Mouse (Mus musculus): ENCODE results near the gene Nid1. TPM values are rescaled to one million over a fixed set of nuclear protein-coding genes. Genes with fewer than 3 reads are reported as not detected.
"Not testable (repeated sequence)": the region's sequence is repeated elsewhere in the genome, so short reads cannot be mapped to it uniquely, and the experiment has no call there.

The Nid1 gene
- polyA plus RNA-seq, 1 experiment from 2014 or later: 28.3 TPM

DNA sequence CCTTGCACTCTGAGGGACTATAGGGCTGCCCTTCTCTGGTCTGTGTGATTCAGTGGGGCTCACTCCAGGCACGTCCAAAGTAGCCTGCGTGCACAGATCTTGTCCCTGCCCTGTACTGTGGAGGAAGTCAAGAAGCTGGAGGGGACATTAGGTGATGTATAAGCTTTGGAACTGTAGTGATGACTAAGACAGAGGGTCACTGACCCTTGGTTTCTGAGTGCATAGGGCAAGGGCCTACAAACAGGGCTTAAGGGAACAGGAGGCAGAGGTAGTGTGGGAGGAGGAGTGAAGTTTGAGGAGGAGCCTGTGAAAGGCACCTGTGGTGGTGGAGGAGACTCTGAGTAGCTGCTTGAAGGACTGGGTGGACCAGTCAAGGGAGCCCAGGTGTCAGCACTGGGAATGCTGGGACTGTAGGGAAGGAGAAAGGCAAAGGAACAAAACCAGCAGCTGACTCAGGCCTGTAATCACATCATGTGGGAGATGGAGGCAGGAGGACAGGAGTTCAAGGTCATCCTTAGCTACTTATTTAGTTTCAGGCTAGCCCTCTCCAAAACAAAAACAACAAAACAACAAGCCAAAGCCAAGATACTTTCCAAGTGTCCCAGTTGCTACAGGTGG, 23.3 kb downstream of the Nid1 start:
- DNase-seq (ENCODE audit: low spot score) (no peak), ATAC-seq (ENCODE audit: insufficient number of reproducible peaks, low FRiP score, low TSS enrichment, low read depth) (no peak)
- H3K4me1 ChIP-seq (ENCODE audit: control insufficient read depth, insufficient read depth, low read length): no peaks in the 10 kb centered on the region
- no peak overlapping the region for H3K4me3 ChIP-seq (ENCODE audit: low read depth, low read length)
- WGBS: 92% methylated on average over 2 of the region's 2 CpGs
- no peaks in the 10 kb centered on the region for H3K9me3 ChIP-seq (ENCODE audit: control insufficient read depth, low read length)
- H3K9ac ChIP-seq (ENCODE audit: low read length): 0 out of 2 replicates have a peak overlapping the region, but pooled peaks have one; percentile 7
- no peak overlapping the region for H3K4me2 ChIP-seq (ENCODE audit: low read depth, severe bottlenecking)
- no peaks in the 10 kb centered on the region for H3K36me3 ChIP-seq (ENCODE audit: control insufficient read depth, insufficient read depth, low read length)
- no peaks in the 10 kb centered on the region for H3K27me3 ChIP-seq (ENCODE audit: control insufficient read depth, insufficient read depth, low read length)
- H3K27ac ChIP-seq (replicated peaks; ENCODE audit: low read depth, low read length): no peak overlapping the region

DNA sequence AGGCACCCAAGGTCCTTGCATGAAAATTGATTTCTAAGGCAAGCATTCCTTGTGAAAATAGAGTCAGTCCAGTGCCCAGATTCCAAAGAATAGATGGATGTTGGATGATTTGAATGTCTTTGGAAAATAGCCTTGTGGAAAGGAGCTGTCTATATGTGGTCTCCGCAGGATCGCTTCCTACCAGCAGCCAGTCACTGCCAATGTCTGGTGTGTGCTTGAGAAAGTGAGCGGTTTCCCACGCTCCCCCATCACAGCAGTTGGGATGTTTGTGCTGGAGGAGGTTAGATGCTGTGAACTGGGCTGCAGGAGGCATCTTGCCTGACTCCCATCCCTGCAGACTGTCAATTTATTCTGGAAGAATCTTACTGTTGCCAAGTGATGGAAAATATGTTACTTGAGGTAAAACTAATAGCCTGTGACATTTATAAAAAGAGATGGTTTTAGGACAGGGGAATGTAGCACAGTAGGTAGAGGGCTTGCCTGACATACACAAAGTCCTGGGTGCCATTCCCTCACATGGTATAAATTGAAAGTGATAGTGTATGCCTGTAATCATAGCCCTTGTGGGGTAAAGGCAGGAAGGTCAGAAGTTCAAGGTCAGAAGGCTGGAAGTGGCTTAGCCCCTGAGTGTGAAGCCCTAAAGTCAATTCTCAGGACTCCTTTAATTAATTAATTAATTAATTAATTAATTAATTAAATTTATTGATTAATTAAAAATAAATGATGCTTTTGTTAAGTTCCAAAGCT, 24.3 kb downstream of the Nid1 start:
- no peak for DNase-seq (ENCODE audit: low spot score)
- no peak for ATAC-seq (ENCODE audit: insufficient number of reproducible peaks, low FRiP score, low TSS enrichment, low read depth)
- H3K4me3 ChIP-seq (ENCODE audit: low read depth, low read length): no peak overlapping the region
- no peaks in the 10 kb centered on the region for H3K9me3 ChIP-seq (ENCODE audit: control insufficient read depth, low read length)
- no peaks in the 10 kb centered on the region for H3K36me3 ChIP-seq (ENCODE audit: control insufficient read depth, insufficient read depth, low read length)
- no peak overlapping the region for H3K9ac ChIP-seq (ENCODE audit: low read length)
- no peaks in the 10 kb centered on the region for H3K4me1 ChIP-seq (ENCODE audit: control insufficient read depth, insufficient read depth, low read length)
- no peaks in the 10 kb centered on the region for H3K27me3 ChIP-seq (ENCODE audit: control insufficient read depth, insufficient read depth, low read length)
- 89% methylated on average over 4 of the region's 4 CpGs for WGBS
- H3K4me2 ChIP-seq (ENCODE audit: low read depth, severe bottlenecking): no peak overlapping the region
- H3K27ac ChIP-seq (replicated peaks; ENCODE audit: low read depth, low read length): no peak overlapping the region

DNA sequence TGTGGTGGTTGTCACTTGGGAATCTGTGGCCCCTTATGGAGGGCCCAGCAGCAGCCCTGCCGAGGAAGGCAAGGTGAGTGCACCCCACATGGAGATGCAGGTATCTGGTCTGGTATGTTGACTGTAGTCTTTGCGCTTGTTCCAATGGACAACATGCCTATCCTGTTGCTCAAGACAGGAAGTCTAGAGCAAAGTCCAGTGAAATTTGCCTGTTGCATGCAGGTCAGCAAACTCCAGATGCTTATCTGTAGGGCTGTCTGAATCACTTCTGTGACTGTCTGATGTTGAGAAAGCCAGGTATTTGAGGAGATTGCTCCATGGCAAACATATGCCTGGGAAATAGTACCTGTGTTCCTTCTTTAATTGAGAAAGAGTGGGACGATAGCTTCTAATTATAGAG, 26.6 kb downstream of the Nid1 start:
- WGBS: 97% methylated on average over 3 of the region's 3 CpGs

DNA sequence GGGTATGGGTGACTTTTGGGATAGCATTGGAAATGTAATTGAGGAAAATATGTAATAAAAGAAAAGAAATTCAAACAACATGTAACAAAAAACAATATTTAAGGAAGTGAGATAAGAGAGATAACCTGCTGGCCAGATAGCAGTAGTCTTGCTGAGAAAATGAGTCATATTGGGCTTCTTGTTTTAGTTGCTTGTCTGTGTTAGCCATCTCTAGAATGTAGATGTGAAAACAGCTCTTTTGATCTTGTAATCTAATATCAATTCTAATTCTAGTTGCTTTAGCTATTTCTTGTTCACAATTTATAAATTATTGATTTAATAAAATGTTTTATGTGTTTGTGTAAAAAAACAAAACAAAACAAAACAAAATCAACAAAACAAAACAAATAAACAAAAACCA, 29.9 kb downstream of the Nid1 start:
- not testable (repeated sequence) for ATAC-seq (ENCODE audit: insufficient number of reproducible peaks, low FRiP score, low TSS enrichment, low read depth); H3K27me3 ChIP-seq (ENCODE audit: control insufficient read depth, insufficient read depth, low read length); H3K4me3 ChIP-seq (ENCODE audit: low read depth, low read length); H3K9ac ChIP-seq (ENCODE audit: low read length); H3K4me1 ChIP-seq (ENCODE audit: control insufficient read depth, insufficient read depth, low read length); H3K4me2 ChIP-seq (ENCODE audit: low read depth, severe bottlenecking); H3K9me3 ChIP-seq (ENCODE audit: control insufficient read depth, low read length); H3K36me3 ChIP-seq (ENCODE audit: control insufficient read depth, insufficient read depth, low read length); DNase-seq (ENCODE audit: low spot score); H3K27ac ChIP-seq (replicated peaks; ENCODE audit: low read depth, low read length)

More for the DNA sequence above, 26.6 kb downstream of the Nid1 start:
- Histone ChIP-seq H3K27ac (replicated peaks; ENCODE audit: low read depth, low read length) (no peak overlapping the region), H3K9me3 (ENCODE audit: control insufficient read depth, low read length) (no peaks in the 10 kb centered on the region), H3K4me1 (ENCODE audit: control insufficient read depth, insufficient read depth, low read length) (no peaks in the 10 kb centered on the region), H3K4me2 (ENCODE audit: low read depth, severe bottlenecking) (no peak overlapping the region), H3K27me3 (ENCODE audit: control insufficient read depth, insufficient read depth, low read length) (no peaks in the 10 kb centered on the region), H3K9ac (ENCODE audit: low read length) (no peak overlapping the region), H3K36me3 (ENCODE audit: control insufficient read depth, insufficient read depth, low read length) (no peaks in the 10 kb centered on the region), H3K4me3 (ENCODE audit: low read depth, low read length) (no peak overlapping the region)
- no peak for DNase-seq (ENCODE audit: low spot score)
- ATAC-seq (ENCODE audit: insufficient number of reproducible peaks, low FRiP score, low TSS enrichment, low read depth): no peak

DNA sequence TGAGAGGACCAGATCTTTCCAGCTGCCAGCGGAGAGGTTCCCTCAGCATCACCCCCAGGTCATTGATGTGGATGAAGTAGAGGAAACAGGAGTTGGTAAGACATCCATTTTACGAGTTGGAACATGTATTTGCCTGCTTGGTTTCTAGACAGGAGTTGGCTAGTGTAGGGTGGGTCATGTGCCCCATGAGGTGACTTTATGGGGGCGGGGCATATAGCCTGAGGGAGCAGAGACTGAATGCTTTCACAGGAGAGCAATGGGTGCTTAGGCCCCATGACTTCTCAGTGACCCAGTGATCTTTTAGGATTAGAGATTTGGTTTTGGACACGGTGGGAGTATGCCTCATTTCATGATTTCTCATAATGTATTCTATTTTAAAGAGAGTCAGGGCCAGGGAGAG, 31.2 kb downstream of the Nid1 start:
- ATAC-seq (ENCODE audit: insufficient number of reproducible peaks, low FRiP score, low TSS enrichment, low read depth) (no peak), DNase-seq (ENCODE audit: low spot score) (no peak)
- no peak overlapping the region for H3K27ac ChIP-seq (replicated peaks; ENCODE audit: low read depth, low read length)
- H3K9me3 ChIP-seq (ENCODE audit: control insufficient read depth, low read length): no peaks in the 10 kb centered on the region
- no peak overlapping the region for H3K9ac ChIP-seq (ENCODE audit: low read length)
- WGBS: 80% methylated on average over 4 of the region's 4 CpGs
- no peaks in the 10 kb centered on the region for H3K4me1 ChIP-seq (ENCODE audit: control insufficient read depth, insufficient read depth, low read length)
- no peaks in the 10 kb centered on the region for H3K27me3 ChIP-seq (ENCODE audit: control insufficient read depth, insufficient read depth, low read length)
- no peak overlapping the region for H3K4me3 ChIP-seq (ENCODE audit: low read depth, low read length)
- no peaks in the 10 kb centered on the region for H3K36me3 ChIP-seq (ENCODE audit: control insufficient read depth, insufficient read depth, low read length)
- H3K4me2 ChIP-seq (ENCODE audit: low read depth, severe bottlenecking): no peak overlapping the region

DNA sequence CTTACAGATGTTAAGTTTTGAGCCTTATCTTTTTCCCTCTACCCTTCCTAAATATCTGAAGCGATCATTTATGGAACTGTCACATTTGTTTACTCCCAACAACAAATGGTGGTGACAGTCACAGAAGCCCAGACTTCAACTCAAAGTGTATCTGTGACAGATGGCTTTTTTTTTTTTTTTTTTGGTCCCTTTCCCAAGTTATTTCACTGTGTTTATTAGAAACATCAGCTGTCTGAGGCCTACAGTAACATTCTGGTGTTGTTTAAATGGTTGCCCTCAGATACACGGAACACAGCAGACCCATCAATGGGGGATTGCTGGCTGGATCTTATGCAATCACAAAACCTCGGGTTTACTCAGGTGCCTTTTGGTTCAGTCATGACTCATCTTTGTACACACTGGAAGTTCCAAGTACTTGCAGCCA, 34.0 kb downstream of the Nid1 start:
- Histone ChIP-seq H3K36me3 (ENCODE audit: control insufficient read depth, insufficient read depth, low read length) (no peaks in the 10 kb centered on the region), H3K27ac (replicated peaks; ENCODE audit: low read depth, low read length) (no peak overlapping the region), H3K4me3 (ENCODE audit: low read depth, low read length) (no peak overlapping the region), H3K27me3 (ENCODE audit: control insufficient read depth, insufficient read depth, low read length) (no peaks in the 10 kb centered on the region), H3K9me3 (ENCODE audit: control insufficient read depth, low read length) (no peaks in the 10 kb centered on the region), H3K4me1 (ENCODE audit: control insufficient read depth, insufficient read depth, low read length) (no peaks in the 10 kb centered on the region), H3K9ac (ENCODE audit: low read length) (no peak overlapping the region), H3K4me2 (ENCODE audit: low read depth, severe bottlenecking) (no peak overlapping the region)
- no peak for ATAC-seq (ENCODE audit: insufficient number of reproducible peaks, low FRiP score, low TSS enrichment, low read depth)
- 72% methylated on average over 3 of the region's 3 CpGs for WGBS
- DNase-seq (ENCODE audit: low spot score): no peak

DNA sequence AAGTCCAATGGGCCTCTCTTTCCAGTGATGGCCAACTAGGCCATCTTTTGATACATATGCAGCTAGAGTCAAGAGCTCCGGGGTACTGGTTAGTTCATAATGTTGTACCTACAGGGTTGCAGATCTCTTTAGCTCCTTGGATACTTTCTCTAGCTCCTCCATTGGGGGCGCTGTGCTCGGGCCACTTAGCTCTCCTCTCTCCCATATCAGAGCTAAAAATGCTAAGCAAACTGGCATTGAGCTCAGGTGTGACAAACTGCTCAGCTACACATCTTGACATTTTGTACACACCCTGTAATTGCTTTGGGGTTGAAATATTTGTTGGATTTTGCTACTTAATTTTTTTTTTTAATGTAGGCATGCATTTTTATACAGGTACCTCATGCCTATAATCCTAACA, 37.1 kb downstream of the Nid1 start:
- 66% methylated on average over 2 of the region's 3 CpGs for WGBS
- H3K9me3 ChIP-seq (ENCODE audit: control insufficient read depth, low read length); DNase-seq (ENCODE audit: low spot score); H3K4me2 ChIP-seq (ENCODE audit: low read depth, severe bottlenecking); ATAC-seq (ENCODE audit: insufficient number of reproducible peaks, low FRiP score, low TSS enrichment, low read depth); H3K27me3 ChIP-seq (ENCODE audit: control insufficient read depth, insufficient read depth, low read length); H3K27ac ChIP-seq (replicated peaks; ENCODE audit: low read depth, low read length); H3K4me1 ChIP-seq (ENCODE audit: control insufficient read depth, insufficient read depth, low read length); H3K4me3 ChIP-seq (ENCODE audit: low read depth, low read length); H3K9ac ChIP-seq (ENCODE audit: low read length); H3K36me3 ChIP-seq (ENCODE audit: control insufficient read depth, insufficient read depth, low read length): not testable (repeated sequence)

DNA sequence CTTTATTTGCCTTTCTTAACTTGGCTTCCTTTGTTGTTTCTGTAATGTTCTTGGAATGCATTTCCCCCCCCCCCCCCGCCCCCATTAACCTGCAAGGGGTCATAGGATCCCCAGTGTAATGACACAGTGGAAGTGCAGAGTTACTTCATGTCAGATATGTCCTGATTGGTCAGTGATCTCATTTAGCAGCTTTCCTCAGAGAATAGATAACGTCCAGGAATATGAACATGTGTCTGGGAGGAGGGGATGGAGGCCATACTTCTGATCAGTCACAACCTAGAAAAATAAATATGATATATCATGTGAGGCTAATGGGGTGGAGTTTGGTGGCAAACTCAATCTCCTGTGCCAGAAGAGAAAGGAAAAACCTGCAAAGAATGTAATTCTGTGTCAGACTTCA, 37.6 kb downstream of the Nid1 start:
- ATAC-seq (ENCODE audit: insufficient number of reproducible peaks, low FRiP score, low TSS enrichment, low read depth) (no peak), DNase-seq (ENCODE audit: low spot score) (no peak)
- Histone ChIP-seq H3K4me1 (ENCODE audit: control insufficient read depth, insufficient read depth, low read length) (no peaks in the 10 kb centered on the region), H3K4me2 (ENCODE audit: low read depth, severe bottlenecking) (no peak overlapping the region), H3K27ac (replicated peaks; ENCODE audit: low read depth, low read length) (no peak overlapping the region), H3K9ac (ENCODE audit: low read length) (no peak overlapping the region), H3K36me3 (ENCODE audit: control insufficient read depth, insufficient read depth, low read length) (no peaks in the 10 kb centered on the region), H3K9me3 (ENCODE audit: control insufficient read depth, low read length) (no peaks in the 10 kb centered on the region), H3K4me3 (ENCODE audit: low read depth, low read length) (no peak overlapping the region), H3K27me3 (ENCODE audit: control insufficient read depth, insufficient read depth, low read length) (no peaks in the 10 kb centered on the region)
- 49% methylated on average over 2 of the region's 2 CpGs for WGBS

Data from limb, embryonic 11.5 days (tissue).